Mouse (Mus musculus): ENCODE data around the gene Fto.
A peak's percentile ranks its signal among the peaks of the same experiment; 100 is the strongest.

Gene Fto

GRCm38 (mm10) chr8:91625686-91626558 lies 312.6 kb downstream of the Fto start:
- no peak for DNase-seq

- DNase-seq, result no peak
Measured at GRCm38 (mm10) chr8:91629594-91629993, 316.3 kb downstream of the Fto start.

GRCm38 (mm10) chr8:91630320-91631033 lies 317.2 kb downstream of the Fto start:
- no peak for DNase-seq

GRCm38 (mm10) chr8:91632411-91632810 lies 319.1 kb downstream of the Fto start:
- DNase-seq, result peak; percentile 59

- no peak for DNase-seq
Measured at GRCm38 (mm10) chr8:91635406-91635805, 322.1 kb downstream of the Fto start.

GRCm38 (mm10) chr8:91636887-91637286 lies 323.6 kb downstream of the Fto start:
- DNase-seq, result no peak

- no peak for DNase-seq
Measured at GRCm38 (mm10) chr8:91637684-91638083, 324.4 kb downstream of the Fto start.

GRCm38 (mm10) chr8:91638256-91638655 lies 324.9 kb downstream of the Fto start:
- DNase-seq, result no peak

- no peak for DNase-seq
Measured at GRCm38 (mm10) chr8:91640471-91640870, 327.1 kb downstream of the Fto start.

GRCm38 (mm10) chr8:91645484-91645883 lies 332.2 kb downstream of the Fto start:
- DNase-seq, result no peak

- no peak for DNase-seq
Measured at GRCm38 (mm10) chr8:91647959-91648358, 334.6 kb downstream of the Fto start.

- no peak for DNase-seq
Measured at GRCm38 (mm10) chr8:91648776-91649175, 335.5 kb downstream of the Fto start.

GRCm38 (mm10) chr8:91653561-91653960 lies 340.2 kb downstream of the Fto start:
- no peak for DNase-seq

GRCm38 (mm10) chr8:91657381-91657780 lies 344.1 kb downstream of the Fto start:
- DNase-seq, result no peak

- no peak for DNase-seq
Measured at GRCm38 (mm10) chr8:91660879-91661278, 347.6 kb downstream of the Fto start.

- DNase-seq, result no peak
Measured at GRCm38 (mm10) chr8:91669461-91670071, 356.2 kb downstream of the Fto start.

- peak; percentile 71 for DNase-seq
Measured at GRCm38 (mm10) chr8:91676928-91677327, 363.6 kb downstream of the Fto start.

GRCm38 (mm10) chr8:91679451-91679850 lies 366.1 kb downstream of the Fto start:
- no peak for DNase-seq

- no peak for DNase-seq
Measured at GRCm38 (mm10) chr8:91680125-91680524, 366.8 kb downstream of the Fto start.

GRCm38 (mm10) chr8:91684596-91685317 lies 371.4 kb downstream of the Fto start:
- DNase-seq, result no peak

- no peak for DNase-seq
Measured at GRCm38 (mm10) chr8:91685408-91685807, 372.1 kb downstream of the Fto start.

GRCm38 (mm10) chr8:91692056-91692721 lies 378.9 kb downstream of the Fto start:
- no peak for DNase-seq

Measured in cerebellum, adult 11-12 months (tissue).